Mouse (Mus musculus): ENCODE data around the gene E2f1. TPM values are rescaled to one million over a fixed set of nuclear protein-coding genes. Genes with fewer than 3 reads are reported as not detected.

Gene E2f1
- polyA plus RNA-seq, 1 experiment from 2014 or later = 8.4 TPM

DNA sequence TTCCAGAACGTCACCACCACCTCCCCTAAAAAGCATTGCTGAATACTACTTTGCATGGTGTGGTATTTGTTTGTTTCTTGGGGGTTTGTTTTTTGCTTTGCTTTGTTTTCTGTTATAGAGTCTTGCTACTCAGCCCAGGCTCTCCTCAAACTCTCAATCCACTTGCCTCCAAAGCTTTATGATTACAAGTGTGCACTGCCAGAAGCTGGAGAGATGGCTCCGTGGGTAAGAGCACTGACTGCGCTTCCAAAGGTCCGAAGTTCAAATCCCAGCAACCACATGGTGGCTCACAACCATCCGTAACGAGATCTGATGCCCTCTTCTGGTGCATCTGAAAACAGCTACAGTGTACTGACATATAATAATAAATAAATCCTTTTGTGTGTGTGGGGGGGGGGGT lies 30.9 kb upstream of the E2f1 start:
- no peak overlapping the region for H3K9ac ChIP-seq
- no peak overlapping the region for H3K4me3 ChIP-seq
- ATAC-seq (ENCODE audit: low FRiP score, low read depth) = no peak
- H3K27ac ChIP-seq (replicated peaks) = no peak overlapping the region
- no peaks in the 10 kb centered on the region for H3K9me3 ChIP-seq
- no peaks in the 10 kb centered on the region for H3K27me3 ChIP-seq
- 73% methylated on average over 6 of the region's 6 CpGs for WGBS
- no peaks in the 10 kb centered on the region for H3K36me3 ChIP-seq
- no peak overlapping the region for H3K4me2 ChIP-seq
- peaks cover 18% of the 10 kb centered on the region for H3K4me1 ChIP-seq (replicated peaks)

DNA sequence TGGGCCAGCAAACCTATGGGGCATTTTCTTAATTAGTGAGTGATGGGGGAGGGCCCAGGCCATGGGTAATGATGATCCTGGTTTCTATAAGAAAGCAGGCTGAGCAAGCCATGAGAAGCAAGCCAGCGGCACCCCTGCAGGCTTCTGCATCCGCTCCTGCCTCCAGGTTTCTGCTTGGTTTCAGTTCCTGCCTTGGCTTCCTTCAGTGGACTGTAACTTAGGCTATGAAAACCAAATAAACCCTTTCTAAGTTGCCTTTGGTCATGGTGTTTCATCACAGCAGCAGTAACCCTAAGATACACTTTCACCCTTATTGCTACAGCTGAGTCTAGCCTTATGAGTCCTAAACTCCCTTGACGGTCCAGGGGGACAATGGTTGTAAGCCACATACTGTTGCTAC lies 27.7 kb upstream of the E2f1 start:
- Histone ChIP-seq H3K9ac (no peak overlapping the region), H3K4me2 (no peak overlapping the region), H3K4me3 (no peak overlapping the region), H3K36me3 (no peaks in the 10 kb centered on the region), H3K9me3 (no peaks in the 10 kb centered on the region), H3K4me1 (replicated peaks) (peaks cover 2% of the 10 kb centered on the region), H3K27ac (replicated peaks) (no peak overlapping the region), H3K27me3 (no peaks in the 10 kb centered on the region)
- ATAC-seq (ENCODE audit: low FRiP score, low read depth) = no peak
- WGBS = 89% methylated on average over 3 of the region's 3 CpGs

DNA sequence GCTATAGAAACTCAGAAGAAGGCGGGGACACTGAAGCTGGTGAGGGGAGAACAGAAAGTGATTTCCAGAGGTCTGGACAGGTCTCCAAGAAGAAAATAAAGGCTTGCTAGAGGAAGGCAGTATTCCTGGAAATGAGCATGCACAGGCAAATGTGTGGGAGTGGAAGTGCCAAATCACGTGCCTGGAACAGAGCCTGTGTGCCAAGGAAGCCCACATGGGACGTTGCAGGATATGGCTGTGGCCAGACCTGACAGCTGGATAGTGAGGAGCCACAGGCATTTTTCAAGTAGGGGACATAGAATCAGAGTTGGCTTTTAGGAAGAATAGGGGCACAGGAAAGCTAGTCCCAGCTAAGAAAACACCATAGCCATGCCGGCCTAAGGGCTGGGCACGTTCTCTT lies 26.1 kb upstream of the E2f1 start:
- no peaks in the 10 kb centered on the region for H3K9me3 ChIP-seq
- H3K9ac ChIP-seq = no peak overlapping the region
- H3K36me3 ChIP-seq = no peaks in the 10 kb centered on the region
- no peak for ATAC-seq (ENCODE audit: low FRiP score, low read depth)
- H3K4me2 ChIP-seq = no peak overlapping the region
- 75% methylated on average over 5 of the region's 5 CpGs for WGBS
- H3K27ac ChIP-seq (replicated peaks) = no peak overlapping the region
- H3K4me1 ChIP-seq (replicated peaks) = no peaks in the 10 kb centered on the region
- no peak overlapping the region for H3K4me3 ChIP-seq
- H3K27me3 ChIP-seq = no peaks in the 10 kb centered on the region

DNA sequence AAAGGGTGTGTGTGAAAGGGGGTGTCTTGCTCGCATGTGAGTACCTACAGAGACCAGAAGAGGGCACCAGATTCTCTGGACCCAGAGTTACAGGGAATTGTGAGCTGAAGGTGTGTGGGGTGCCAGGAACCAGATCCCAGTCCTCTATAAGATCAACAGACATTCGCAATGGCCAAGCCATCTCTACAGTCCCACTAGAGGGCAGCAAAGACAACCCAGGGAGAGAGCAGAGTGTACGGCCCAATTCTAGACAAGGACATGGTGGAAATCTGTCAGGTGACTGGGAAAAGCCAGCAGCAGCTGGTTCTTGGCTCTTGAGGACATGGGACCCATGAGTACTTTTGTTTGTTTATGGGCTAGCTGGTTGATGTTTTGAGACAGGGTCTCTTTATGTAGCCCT lies 23.3 kb upstream of the E2f1 start:
- no peaks in the 10 kb centered on the region for H3K4me1 ChIP-seq (replicated peaks)
- no peaks in the 10 kb centered on the region for H3K36me3 ChIP-seq
- no peak for ATAC-seq (ENCODE audit: low FRiP score, low read depth)
- no peak overlapping the region for H3K4me2 ChIP-seq
- no peak overlapping the region for H3K4me3 ChIP-seq
- WGBS = 66% methylated on average over 3 of the region's 3 CpGs
- no peak overlapping the region for H3K9ac ChIP-seq
- H3K27ac ChIP-seq (replicated peaks) = no peak overlapping the region
- H3K27me3 ChIP-seq = no peaks in the 10 kb centered on the region
- H3K9me3 ChIP-seq = no peaks in the 10 kb centered on the region

DNA sequence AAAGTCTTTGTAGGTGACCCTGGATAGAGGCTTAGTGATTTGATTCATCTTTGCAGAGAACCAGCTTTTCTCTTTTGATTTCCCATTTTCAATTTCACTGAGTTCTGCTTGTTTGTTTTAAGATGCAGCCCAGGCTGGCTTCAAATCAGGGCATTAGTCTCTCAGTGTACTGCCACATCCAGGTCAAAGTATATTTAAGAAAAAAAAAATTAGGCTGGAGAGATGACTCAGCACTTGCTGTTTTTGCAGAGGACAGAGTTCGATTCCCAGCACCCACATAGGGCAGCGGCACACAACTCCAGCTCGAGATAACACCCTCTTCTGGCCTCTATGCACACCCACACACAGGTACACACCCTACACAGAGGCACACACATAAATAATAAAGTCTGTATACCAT lies 21.5 kb upstream of the E2f1 start:
- Histone ChIP-seq H3K36me3 (peaks cover 8% of the 10 kb centered on the region; the same call in 1 of the 2 replicates), H3K9ac (no peak overlapping the region), H3K27me3 (no peaks in the 10 kb centered on the region), H3K4me3 (no peak overlapping the region), H3K9me3 (no peaks in the 10 kb centered on the region), H3K4me2 (no peak overlapping the region), H3K4me1 (replicated peaks) (no peaks in the 10 kb centered on the region), H3K27ac (replicated peaks) (no peak overlapping the region)
- 94% methylated on average over 3 of the region's 3 CpGs for WGBS
- ATAC-seq (ENCODE audit: low FRiP score, low read depth) = no peak

DNA sequence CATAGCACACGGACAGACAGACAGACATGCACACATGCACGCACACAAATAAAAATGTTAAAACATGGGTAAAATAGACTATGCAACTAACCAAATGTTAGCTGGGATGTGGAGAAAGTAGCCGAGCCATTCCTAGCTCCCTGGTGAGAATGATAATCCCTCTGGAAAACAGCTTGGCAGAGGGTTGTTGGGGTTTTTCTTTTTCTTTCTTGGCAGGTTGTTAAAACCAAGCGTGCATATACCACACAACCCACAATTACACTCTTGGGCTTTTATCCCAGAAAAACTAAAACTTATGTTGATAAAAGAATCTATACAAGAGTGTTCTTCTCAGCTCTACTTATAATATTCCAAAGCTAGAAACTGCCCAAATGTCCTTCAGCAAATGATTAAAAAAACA lies 19.4 kb upstream of the E2f1 start:
- Histone ChIP-seq H3K9me3 (no peaks in the 10 kb centered on the region), H3K4me3 (no peak overlapping the region), H3K27ac (replicated peaks) (no peak overlapping the region), H3K9ac (no peak overlapping the region), H3K4me1 (replicated peaks) (peaks cover 19% of the 10 kb centered on the region), H3K36me3 (peaks cover 8% of the 10 kb centered on the region; the same call in 1 of the 2 replicates), H3K4me2 (no peak overlapping the region), H3K27me3 (no peaks in the 10 kb centered on the region)
- WGBS = 81% methylated on average over 4 of the region's 4 CpGs
- ATAC-seq (ENCODE audit: low FRiP score, low read depth) = no peak

DNA sequence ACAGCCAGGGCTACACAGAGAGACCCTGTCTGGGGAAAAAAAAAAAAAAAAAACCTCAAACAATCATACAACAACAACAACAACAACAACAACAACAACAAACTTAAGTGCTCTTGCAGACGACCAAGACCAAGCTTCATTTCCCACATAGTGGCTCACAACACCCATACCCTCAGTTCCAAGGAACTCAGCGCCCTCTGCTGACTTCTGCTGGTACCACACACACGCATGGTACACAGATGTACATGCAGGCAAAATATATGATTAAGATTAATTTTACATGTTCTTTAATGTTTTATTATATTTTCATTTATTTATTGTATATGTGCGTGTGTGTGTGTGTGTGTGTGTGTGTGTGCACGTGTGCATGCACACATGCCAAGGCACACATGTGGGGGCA lies 16.7 kb upstream of the E2f1 start:
- H3K9me3 ChIP-seq = no peaks in the 10 kb centered on the region
- ATAC-seq (ENCODE audit: low FRiP score, low read depth) = no peak; the same call in 1 of the 2 replicates
- H3K4me2 ChIP-seq = no peak overlapping the region
- H3K9ac ChIP-seq = no peak overlapping the region
- H3K36me3 ChIP-seq = peaks cover 8% of the 10 kb centered on the region; the same call in 1 of the 2 replicates
- H3K27ac ChIP-seq (replicated peaks) = no peak overlapping the region
- no peak overlapping the region for H3K4me3 ChIP-seq
- H3K4me1 ChIP-seq (replicated peaks) = peaks cover 23% of the 10 kb centered on the region
- no peaks in the 10 kb centered on the region for H3K27me3 ChIP-seq
- 78% methylated on average over 5 of the region's 5 CpGs for WGBS

DNA sequence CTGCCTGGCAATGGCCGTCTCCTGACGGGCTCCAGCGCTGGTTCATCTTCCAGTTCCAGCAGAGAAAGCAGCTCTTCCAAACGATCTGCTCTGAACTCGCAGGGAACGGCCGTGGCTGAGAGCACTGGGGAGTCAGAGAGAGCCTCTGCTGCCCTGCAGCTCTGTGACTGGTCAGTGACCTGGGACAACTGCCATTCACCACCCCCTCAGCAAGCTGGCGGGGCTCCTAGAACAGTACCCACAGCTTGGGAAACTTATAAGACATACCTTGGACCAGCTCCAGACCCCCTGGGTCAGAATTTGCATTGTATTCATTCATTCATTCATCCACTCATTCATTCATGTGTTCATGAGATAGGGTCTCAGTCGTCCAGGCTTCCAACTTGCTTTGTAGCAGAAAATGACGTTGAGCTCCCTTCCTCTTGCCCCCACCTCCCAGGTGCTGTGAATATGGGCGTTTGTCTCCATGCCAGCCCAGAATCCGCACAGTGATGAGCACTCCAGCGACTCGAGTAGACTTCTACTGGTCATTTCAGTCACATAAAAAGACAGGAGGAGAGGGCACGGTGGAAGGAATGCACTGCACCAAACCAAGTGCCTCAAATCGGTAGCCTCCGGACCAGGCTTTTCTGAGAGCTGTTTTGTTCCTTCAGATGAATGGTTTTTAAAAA lies 15.4 kb upstream of the E2f1 start:
- Histone ChIP-seq H3K27ac (replicated peaks) (peak overlapping the region; percentile 46), H3K9ac (no peak overlapping the region), H3K9me3 (no peaks in the 10 kb centered on the region), H3K4me1 (replicated peaks) (peaks cover 23% of the 10 kb centered on the region), H3K27me3 (no peaks in the 10 kb centered on the region), H3K4me2 (no peak overlapping the region), H3K36me3 (peaks cover 8% of the 10 kb centered on the region; the same call in 1 of the 2 replicates), H3K4me3 (no peak overlapping the region)
- 49% methylated on average over 17 of the region's 17 CpGs for WGBS
- no peak for ATAC-seq (ENCODE audit: low FRiP score, low read depth)

DNA sequence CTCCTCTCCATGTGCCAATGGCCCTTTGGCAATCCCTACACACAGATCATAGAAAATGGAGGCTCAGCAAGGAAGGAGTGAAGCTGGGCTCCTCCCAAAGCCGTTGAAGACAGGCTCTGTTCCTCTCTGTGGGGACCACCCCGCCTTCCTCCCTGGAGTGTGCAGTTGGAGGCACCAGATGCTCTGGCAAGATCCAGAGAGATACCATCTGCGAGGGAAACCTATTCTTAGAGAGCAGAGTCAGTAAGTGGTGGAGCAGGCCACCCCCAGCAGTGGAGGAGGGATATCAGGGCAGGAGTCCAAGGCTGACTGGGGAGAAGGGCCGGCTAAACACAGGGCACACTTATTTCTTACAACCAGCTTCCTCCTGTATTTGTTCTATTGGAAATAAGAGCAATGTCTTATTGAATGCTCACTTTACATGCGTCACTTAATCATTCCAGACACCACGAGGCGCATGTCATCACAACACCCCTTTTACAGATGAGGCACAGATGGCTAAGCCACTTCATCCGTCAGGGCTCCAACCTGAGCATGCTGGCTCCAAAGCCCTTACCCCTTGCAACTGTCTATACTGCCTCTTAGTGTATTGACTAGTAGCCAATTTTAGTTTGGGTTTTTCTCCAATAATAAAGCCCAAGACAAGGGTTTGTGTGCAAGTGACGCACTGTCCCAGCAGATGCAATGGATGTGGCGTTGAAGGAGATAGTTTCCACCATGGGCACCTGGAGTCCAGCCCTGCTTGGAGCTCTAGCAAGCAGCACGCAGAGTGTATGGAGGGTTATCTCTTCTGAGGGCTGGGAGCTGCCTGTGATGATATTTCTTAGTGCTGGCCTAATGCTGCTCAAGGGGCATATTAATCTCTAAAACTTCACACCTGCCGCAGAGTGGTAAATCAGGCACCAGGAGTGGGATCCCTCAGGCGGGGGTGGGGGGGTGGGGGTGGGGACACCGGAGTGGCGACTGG lies 14.5 kb upstream of the E2f1 start:
- peaks cover 23% of the 10 kb centered on the region for H3K4me1 ChIP-seq (replicated peaks)
- WGBS = 42% methylated on average over 15 of the region's 15 CpGs
- no peak overlapping the region for H3K9ac ChIP-seq
- H3K36me3 ChIP-seq = peaks cover 8% of the 10 kb centered on the region; the same call in 1 of the 2 replicates
- no peaks in the 10 kb centered on the region for H3K9me3 ChIP-seq
- no peaks in the 10 kb centered on the region for H3K27me3 ChIP-seq
- ATAC-seq (ENCODE audit: low FRiP score, low read depth) = peak; percentile 84
- H3K27ac ChIP-seq (replicated peaks) = peak overlapping the region; percentile 46
- no peak overlapping the region for H3K4me3 ChIP-seq
- H3K4me2 ChIP-seq = no peak overlapping the region; the same call in 1 of the 2 replicates

DNA sequence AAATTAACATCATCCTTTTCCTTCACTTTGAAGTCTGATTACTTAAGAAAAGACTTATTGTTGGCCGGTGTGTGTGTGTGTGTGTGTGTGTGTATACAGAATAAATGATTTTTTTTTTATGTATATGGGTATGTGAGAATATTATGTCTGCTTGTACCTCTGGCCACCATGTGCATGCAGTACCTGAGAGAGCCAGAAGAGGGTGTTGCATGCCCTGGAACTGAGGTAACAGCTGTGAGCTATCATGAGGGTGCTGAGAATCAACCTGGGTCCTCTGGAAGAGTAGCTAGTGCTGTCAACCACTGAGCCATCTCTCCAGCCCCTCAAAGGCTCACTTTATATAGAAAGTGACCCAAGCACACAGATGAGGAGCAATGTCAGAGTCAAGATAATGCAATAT lies 11.7 kb upstream of the E2f1 start:
- H3K36me3 ChIP-seq = no peaks in the 10 kb centered on the region
- H3K9ac ChIP-seq = no peak overlapping the region
- H3K27me3 ChIP-seq = no peaks in the 10 kb centered on the region
- no peak for ATAC-seq (ENCODE audit: low FRiP score, low read depth)
- no peak overlapping the region for H3K27ac ChIP-seq (replicated peaks)
- H3K4me3 ChIP-seq = no peak overlapping the region
- H3K4me1 ChIP-seq (replicated peaks) = peaks cover 37% of the 10 kb centered on the region
- H3K4me2 ChIP-seq = no peak overlapping the region
- 93% methylated on average over 1 of the region's 1 CpGs for WGBS
- no peaks in the 10 kb centered on the region for H3K9me3 ChIP-seq

DNA sequence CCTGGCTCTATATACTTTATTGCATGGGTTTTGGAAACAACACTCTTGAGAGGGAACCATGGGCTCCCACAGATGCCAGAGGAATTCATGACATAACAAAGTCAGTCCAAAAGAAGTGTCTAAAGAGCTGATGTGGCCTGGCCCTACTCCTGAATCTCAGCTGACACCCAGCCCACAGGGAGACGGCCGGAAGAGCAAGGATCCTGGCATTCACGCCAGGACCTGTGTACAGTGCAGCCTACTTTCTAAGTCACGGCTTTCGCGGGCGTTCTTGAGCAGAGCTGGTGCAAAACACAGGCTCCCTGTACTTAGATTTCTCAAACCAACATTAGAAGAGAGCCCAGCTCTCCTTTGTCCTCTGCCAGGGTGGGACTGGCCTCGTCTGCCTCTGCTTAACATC lies 10.9 kb upstream of the E2f1 start:
- 69% methylated on average over 8 of the region's 8 CpGs for WGBS

DNA sequence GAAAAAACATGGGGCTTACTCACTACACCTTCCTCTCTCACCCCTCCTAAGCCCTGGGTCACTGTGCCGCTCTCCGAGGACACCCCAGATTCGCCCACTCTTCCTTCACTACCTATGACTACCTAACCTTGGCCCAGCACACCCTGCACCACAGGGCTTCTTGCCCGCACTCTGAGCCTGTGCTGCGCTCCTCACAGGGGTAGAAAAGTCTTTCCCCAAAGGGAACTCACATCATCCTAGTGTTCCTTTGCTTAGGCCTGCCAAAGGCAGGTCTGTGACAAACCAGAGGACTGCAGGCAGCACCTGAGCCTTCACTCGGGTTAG lies 8.0 kb upstream of the E2f1 start:
- no peaks in the 10 kb centered on the region for H3K27me3 ChIP-seq
- no peaks in the 10 kb centered on the region for H3K9me3 ChIP-seq
- no peak for ATAC-seq (ENCODE audit: low FRiP score, low read depth)
- H3K27ac ChIP-seq (replicated peaks) = no peak overlapping the region
- WGBS = 48% methylated on average over 6 of the region's 6 CpGs
- no peak overlapping the region for H3K4me2 ChIP-seq
- peaks cover 14% of the 10 kb centered on the region for H3K4me1 ChIP-seq (replicated peaks)
- H3K4me3 ChIP-seq = no peak overlapping the region
- no peaks in the 10 kb centered on the region for H3K36me3 ChIP-seq
- no peak overlapping the region for H3K9ac ChIP-seq

More for the DNA sequence above, 10.9 kb upstream of the E2f1 start:
- ATAC-seq (ENCODE audit: low FRiP score, low read depth) = no peak
- Histone ChIP-seq H3K9me3 (no peaks in the 10 kb centered on the region), H3K4me1 (replicated peaks) (peaks cover 33% of the 10 kb centered on the region), H3K27ac (replicated peaks) (0 out of 2 replicates have a peak overlapping the region, but pooled peaks have one; percentile 38), H3K36me3 (no peaks in the 10 kb centered on the region), H3K9ac (no peak overlapping the region), H3K4me2 (no peak overlapping the region), H3K27me3 (no peaks in the 10 kb centered on the region), H3K4me3 (no peak overlapping the region)
